Mouse (Mus musculus) mesoderm, embryonic 11.5 days (tissue): ENCODE measurements around the gene Tgfa.
A peak's percentile ranks its signal among the peaks of the same experiment; 100 is the strongest.

Source experiments
- DNase-seq: peaks from one replicate; pipeline ENCODE4 v3.0.0-alpha.2; 2012; ENCODE audit warnings: low read depth, low spot score

The Tgfa gene

GRCm38 (mm10) chr6:86222381-86222780 is 27.4 kb downstream of the Tgfa start:
- no peak for DNase-seq

GRCm38 (mm10) chr6:86225604-86226003 is 30.6 kb downstream of the Tgfa start:
- DNase-seq, result no peak

GRCm38 (mm10) chr6:86232367-86232766 is 37.3 kb downstream of the Tgfa start:
- DNase-seq, result no peak

GRCm38 (mm10) chr6:86233512-86234430 is 38.7 kb downstream of the Tgfa start:
- no peak for DNase-seq

GRCm38 (mm10) chr6:86244866-86245265 is 49.8 kb downstream of the Tgfa start:
- peak; percentile 37 for DNase-seq

GRCm38 (mm10) chr6:86245965-86246364 is 50.9 kb downstream of the Tgfa start:
- DNase-seq, result no peak

GRCm38 (mm10) chr6:86248562-86248961 is 53.5 kb downstream of the Tgfa start:
- no peak for DNase-seq

- peak; percentile 14 for DNase-seq
Measured at GRCm38 (mm10) chr6:86249042-86249441, 54.0 kb downstream of the Tgfa start.

- no peak for DNase-seq
Measured at GRCm38 (mm10) chr6:86250236-86250635, 55.2 kb downstream of the Tgfa start.

GRCm38 (mm10) chr6:86250830-86251229 is 55.8 kb downstream of the Tgfa start:
- no peak for DNase-seq

GRCm38 (mm10) chr6:86252176-86253125 is 57.4 kb downstream of the Tgfa start:
- DNase-seq, result no peak

GRCm38 (mm10) chr6:86255899-86256298 is 60.9 kb downstream of the Tgfa start:
- no peak for DNase-seq

- no peak for DNase-seq
Measured at GRCm38 (mm10) chr6:86259242-86259641, 64.2 kb downstream of the Tgfa start.

- DNase-seq, result peak; percentile 13
Measured at GRCm38 (mm10) chr6:86260322-86261050, 65.5 kb downstream of the Tgfa start.

GRCm38 (mm10) chr6:86266786-86267185 is 71.8 kb downstream of the Tgfa start:
- no peak for DNase-seq

GRCm38 (mm10) chr6:86270373-86271068 is 75.5 kb downstream of the Tgfa start:
- DNase-seq, result no peak

GRCm38 (mm10) chr6:86271130-86271529 is 76.1 kb downstream of the Tgfa start:
- no peak for DNase-seq

- no peak for DNase-seq
Measured at GRCm38 (mm10) chr6:86275704-86276103, 80.7 kb downstream of the Tgfa start.

- no peak for DNase-seq
Measured at GRCm38 (mm10) chr6:86276816-86277215, 81.8 kb downstream of the Tgfa start.

- DNase-seq, result no peak
Measured at GRCm38 (mm10) chr6:86277620-86278019, 82.6 kb downstream of the Tgfa start.
